Mouse (Mus musculus) fibroblast of lung, adult 2 months (primary cell): ENCODE results near the gene Cyld.

Experiments used
- DNase-seq: peaks from one replicate; pipeline ENCODE4 v3.0.0-alpha.2; 2011; ENCODE audit warnings: low read depth

Gene Cyld

DNA sequence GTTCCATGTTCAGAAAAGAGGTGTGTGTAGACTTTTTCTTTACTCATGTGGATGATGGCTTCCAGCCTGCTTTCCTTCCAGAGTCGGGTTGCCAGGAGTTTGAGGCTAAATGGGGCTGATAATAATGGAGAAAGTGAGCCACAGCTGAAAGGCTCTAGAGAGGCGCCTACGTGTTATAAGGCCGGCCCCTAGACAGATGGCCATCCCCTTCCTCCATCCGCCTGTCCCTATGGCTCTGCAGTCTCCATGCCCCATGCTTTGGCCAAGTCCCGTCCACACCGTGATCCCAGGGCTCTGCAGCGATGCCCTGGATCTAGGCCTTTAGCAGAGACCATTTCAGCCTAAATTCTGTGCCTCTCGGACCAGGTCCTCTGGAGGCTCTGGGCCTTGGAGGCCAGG is 96.5 kb downstream of the Cyld start:
- peak; percentile 3 for DNase-seq

DNA sequence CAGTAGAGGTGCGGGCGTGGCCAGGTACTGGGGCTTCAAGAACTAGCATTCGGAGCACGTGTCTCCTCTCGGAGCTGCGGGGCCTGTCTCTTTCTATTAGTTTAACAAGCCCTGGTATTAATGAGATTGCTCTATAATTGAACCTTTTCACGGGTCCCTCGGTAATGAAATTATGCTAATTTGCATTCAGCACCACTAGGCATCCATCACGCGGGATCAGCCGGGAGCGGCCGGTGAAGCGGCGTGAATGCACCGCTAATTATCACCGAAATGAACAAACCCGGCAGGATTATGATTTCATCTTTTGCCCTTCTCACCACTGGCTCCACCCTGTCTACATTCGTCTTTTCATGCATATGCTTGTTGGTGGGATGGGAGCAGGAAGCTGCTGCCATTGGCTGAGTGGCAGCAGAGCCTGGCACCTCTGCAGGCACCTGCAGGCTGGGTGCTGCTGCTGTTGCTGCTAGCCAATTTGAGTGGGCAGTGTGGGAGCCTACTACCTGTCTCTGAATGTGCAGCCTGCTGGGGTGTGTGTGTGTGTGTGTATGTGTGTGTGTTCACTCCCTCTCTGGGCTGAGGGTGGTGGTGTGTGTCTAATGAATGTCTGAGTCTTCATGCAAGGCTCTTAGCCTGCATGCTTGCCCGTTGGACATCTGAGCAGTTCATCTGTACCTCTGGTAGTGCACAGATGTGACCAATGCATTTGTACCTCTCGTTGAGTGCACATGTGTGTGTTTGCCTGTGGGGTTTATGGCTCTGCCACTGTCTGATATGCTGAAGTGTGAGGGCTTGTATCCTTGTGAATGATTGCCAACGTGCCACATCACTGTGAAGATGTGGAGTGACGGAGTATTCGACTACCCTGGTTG is 97.2 kb downstream of the Cyld start:
- DNase-seq, result no peak

- no peak for DNase-seq
Observed at GRCm38 (mm10) chr8:88794615-88794907, 97.7 kb downstream of the Cyld start.

DNA sequence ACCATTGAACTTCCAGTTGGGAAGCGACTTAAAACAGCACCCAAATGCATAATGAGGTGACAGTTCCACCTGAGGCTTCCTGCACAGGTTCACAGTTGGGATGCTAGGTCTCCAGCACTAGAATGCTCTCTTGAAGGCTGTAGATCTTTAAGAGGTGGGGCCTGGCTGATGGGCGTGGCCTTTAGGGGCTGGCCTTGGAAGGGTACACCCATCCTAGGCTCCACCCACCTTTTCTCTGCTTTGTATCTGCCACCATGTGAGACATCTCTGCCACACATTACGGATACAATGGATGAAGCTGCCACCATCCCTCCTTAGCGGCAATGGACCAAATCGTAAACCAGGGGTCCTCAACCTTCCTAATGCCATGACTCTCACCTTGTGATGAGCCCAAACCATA is 99.1 kb downstream of the Cyld start:
- DNase-seq, result no peak

DNA sequence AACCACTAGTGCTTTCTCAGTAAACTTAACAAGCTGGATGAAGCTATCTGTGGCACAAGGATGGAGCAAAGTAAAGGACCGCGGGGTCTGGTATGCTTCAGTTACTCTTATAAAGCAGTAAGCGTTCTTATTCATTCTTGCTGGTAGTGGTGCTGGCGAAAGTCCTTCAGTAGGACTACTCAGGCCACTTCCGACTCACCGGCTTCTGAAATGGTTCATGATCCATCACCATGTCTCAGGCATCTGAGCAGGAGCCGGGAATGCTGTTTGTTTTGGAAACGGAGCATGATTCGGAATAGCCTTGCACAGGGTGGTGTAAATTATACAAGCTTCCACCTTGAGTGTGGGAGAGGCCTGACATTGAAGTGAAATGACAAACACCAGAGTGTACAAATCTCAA is 99.8 kb downstream of the Cyld start:
- no peak for DNase-seq
